Mouse (Mus musculus): ENCODE data around the gene Hmcn1. TPM values are rescaled to one million over a fixed set of nuclear protein-coding genes. Genes with fewer than 3 reads are reported as not detected.
A peak's percentile ranks its signal among the peaks of the same experiment; 100 is the strongest.

Hmcn1 gene
- polyA plus RNA-seq, 1 experiment: 6.3 TPM

DNA sequence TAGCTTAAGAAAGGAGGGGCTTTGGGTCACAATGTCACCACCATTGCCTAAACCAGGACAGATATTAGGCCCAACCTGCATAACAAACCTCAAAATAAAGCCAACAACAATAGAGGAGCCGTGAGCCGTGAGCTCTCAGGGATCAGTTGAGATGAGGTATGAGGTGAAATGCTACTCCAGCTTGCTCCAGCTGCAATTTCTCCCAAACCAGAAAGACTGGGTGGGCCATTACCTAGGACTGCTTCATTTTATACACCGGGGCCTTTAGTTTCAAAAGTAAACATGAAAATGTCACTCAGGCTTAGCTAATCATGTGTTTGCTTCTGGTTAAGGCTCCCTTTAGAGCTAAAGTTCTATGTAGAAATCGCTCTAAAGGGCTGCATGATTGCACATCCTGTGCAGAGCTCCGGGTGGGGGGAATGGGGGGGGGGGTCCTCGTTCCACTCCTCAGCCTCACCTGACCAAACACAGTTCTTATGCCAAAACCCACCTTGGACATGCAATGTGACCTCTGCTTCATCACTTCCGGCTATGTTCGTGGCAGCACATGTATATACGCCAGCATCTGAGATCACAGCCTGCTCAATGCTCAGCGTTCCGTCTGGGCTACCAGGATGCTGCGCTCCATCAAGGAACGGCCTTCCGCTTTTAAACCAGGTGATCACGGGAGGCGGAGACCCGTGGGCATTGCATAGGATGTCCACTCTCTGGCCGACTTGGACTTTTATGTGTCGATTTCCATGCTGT, 250.0 kb downstream of the Hmcn1 start:
- TF ChIP-seq POLR2A (IDR thresholded peaks at IDR 0.05; ENCODE audit: extremely low read depth, insufficient read depth, low read length) (no peak), CTCF (IDR thresholded peaks at IDR 0.05; ENCODE audit: extremely low read depth, insufficient read depth, low read length) (no peak)
- H3K4me3 ChIP-seq (ENCODE audit: insufficient read depth, low read length): no peak overlapping the region
- H3K4me1 ChIP-seq (ENCODE audit: control insufficient read depth, insufficient read depth, low read length): no peaks in the 10 kb centered on the region
- H3K27ac ChIP-seq (ENCODE audit: insufficient read depth, low read length): no peak overlapping the region

DNA sequence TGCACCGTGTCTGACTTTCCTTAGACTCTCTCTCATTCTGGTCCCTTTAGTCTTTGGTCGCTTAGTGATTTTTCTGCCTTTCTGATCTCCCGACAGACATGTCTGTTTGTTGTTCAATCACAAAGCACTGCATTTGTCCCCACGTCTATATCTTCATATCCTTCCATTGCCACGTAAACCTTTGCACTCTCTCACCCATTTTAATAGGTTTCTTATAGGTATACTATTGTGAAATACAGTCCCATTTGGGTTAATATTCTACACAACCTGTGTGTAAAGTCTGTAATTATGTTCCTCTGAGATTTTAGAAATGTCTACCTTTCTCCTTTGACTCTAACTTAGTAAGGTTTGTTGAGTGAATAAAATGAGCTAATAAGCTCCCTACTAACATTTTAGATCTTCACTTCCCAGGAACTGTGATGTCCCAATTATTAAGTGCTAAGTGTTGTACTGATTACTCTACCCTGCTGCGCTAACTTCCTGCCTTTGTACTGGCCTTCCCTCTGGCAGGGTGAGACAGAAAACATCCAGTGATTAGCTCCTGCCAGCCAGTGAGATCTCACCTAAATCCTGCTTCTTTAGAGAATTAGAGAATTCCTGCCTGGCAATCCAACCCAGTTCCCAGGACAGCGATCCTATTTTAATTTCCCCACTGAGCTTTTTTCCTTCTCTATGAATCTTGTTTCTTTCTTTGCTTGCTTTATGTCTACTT, 250.7 kb downstream of the Hmcn1 start:
- TF ChIP-seq CTCF (IDR thresholded peaks at IDR 0.05; ENCODE audit: extremely low read depth, insufficient read depth, low read length) (no peak), POLR2A (IDR thresholded peaks at IDR 0.05; ENCODE audit: extremely low read depth, insufficient read depth, low read length) (no peak)
- H3K4me1 ChIP-seq (ENCODE audit: control insufficient read depth, insufficient read depth, low read length): no peaks in the 10 kb centered on the region

DNA sequence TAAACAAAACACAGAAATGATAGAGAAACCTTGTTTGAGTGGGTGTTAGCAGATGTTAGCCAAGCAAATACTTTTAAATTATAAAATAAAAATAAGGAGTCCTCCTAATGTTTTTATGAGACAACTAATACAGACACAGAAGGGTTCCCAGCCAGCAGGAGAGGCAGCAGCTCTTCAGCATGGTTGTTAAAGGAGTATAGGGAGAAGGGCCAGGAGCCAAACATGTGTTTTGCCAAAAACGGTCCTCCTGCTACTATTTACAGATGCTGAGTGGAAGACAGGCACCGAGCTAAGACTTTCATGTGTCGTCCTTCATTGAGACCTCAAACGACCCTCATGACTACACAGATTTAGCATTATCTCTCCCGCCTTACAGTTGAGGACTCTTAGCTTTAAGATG, 281.8 kb downstream of the Hmcn1 start:
- H3K4me1 ChIP-seq (ENCODE audit: control insufficient read depth, insufficient read depth, low read length): no peaks in the 10 kb centered on the region
- H3K4me3 ChIP-seq (ENCODE audit: insufficient read depth, low read length): no peak overlapping the region
- TF ChIP-seq CTCF (IDR thresholded peaks at IDR 0.05; ENCODE audit: extremely low read depth, insufficient read depth, low read length) (no peak), POLR2A (IDR thresholded peaks at IDR 0.05; ENCODE audit: extremely low read depth, insufficient read depth, low read length) (no peak)
- H3K27ac ChIP-seq (ENCODE audit: insufficient read depth, low read length): no peak overlapping the region

More for the DNA sequence above, 250.7 kb downstream of the Hmcn1 start:
- Histone ChIP-seq H3K27ac (ENCODE audit: insufficient read depth, low read length) (no peak overlapping the region), H3K4me3 (ENCODE audit: insufficient read depth, low read length) (no peak overlapping the region)

DNA sequence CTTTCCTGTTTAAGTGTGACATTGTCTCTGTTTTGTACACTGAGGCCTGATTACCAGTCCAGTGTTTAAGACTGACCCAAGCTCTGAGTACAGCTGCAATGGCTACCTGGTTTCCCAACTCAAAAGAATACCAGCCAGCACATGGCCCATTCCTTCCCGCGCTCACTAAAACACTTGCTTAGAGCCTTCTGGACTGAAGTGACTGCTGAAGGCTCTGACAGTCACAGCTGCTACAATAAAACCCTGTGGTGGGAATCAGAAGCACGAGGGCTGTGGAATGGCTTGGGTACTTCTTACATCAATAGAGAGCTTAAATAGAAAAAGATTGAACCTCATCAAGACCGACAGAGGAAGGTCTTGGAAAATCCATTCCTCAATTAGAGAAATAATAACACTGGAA, 286.7 kb downstream of the Hmcn1 start:
- no peak overlapping the region for H3K4me3 ChIP-seq (ENCODE audit: insufficient read depth, low read length)
- no peak overlapping the region for H3K27ac ChIP-seq (ENCODE audit: insufficient read depth, low read length)
- TF ChIP-seq CTCF (IDR thresholded peaks at IDR 0.05; ENCODE audit: extremely low read depth, insufficient read depth, low read length): no peak
- TF ChIP-seq POLR2A (IDR thresholded peaks at IDR 0.05; ENCODE audit: extremely low read depth, insufficient read depth, low read length): no peak
- H3K4me1 ChIP-seq (ENCODE audit: control insufficient read depth, insufficient read depth, low read length): no peaks in the 10 kb centered on the region

DNA sequence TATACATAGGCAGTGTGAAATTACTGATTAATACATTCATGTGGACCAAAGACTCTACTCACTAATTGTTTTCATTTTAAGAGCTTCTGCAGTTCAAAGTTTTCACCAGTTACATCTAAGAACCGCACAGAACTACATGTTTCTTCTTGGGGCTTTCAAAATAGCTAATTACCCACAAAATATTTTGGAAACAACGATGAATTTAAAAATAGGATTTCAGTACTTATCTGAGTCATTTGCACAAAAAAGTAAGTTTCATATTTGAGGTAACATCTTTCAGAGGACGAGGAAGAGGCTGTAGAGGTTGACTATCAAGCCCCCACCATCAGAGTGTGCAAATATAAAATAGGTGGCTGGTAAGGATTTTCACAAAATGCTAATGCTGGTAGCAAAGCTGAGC, 295.5 kb downstream of the Hmcn1 start:
- H3K4me3 ChIP-seq (ENCODE audit: insufficient read depth, low read length): no peak overlapping the region
- no peak overlapping the region for H3K27ac ChIP-seq (ENCODE audit: insufficient read depth, low read length)
- no peaks in the 10 kb centered on the region for H3K4me1 ChIP-seq (ENCODE audit: control insufficient read depth, insufficient read depth, low read length)
- TF ChIP-seq POLR2A (IDR thresholded peaks at IDR 0.05; ENCODE audit: extremely low read depth, insufficient read depth, low read length): no peak
- TF ChIP-seq CTCF (IDR thresholded peaks at IDR 0.05; ENCODE audit: extremely low read depth, insufficient read depth, low read length): no peak

DNA sequence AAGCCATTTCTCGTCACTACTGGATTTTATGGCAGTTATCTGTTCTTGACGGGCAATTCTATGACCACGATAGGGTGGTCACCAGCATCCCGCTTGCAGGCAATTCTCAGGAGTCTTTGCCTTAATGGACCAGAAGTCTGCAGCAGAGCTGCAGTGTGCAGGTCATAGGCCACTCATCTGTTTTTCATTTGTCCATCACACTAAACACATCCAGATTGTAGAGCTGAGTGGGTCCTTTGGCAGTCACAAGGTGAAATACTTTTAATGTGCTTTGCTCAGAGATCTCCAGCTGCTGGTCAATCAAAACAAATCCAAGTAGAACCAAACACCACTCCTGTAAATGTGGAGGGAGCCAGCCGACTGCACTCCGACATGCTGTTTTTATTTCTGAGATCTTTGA, 311.2 kb downstream of the Hmcn1 start:
- Histone ChIP-seq H3K4me1 (ENCODE audit: control insufficient read depth, insufficient read depth, low read length) (no peaks in the 10 kb centered on the region), H3K4me3 (ENCODE audit: insufficient read depth, low read length) (no peak overlapping the region), H3K27ac (ENCODE audit: insufficient read depth, low read length) (no peak overlapping the region)
- no peak for TF ChIP-seq POLR2A (IDR thresholded peaks at IDR 0.05; ENCODE audit: extremely low read depth, insufficient read depth, low read length)
- no peak for TF ChIP-seq CTCF (IDR thresholded peaks at IDR 0.05; ENCODE audit: extremely low read depth, insufficient read depth, low read length)

- Histone ChIP-seq H3K27ac (ENCODE audit: insufficient read depth, low read length) (0 out of 2 replicates have a peak overlapping the region, but pooled peaks have one; percentile 57), H3K4me3 (ENCODE audit: insufficient read depth, low read length) (peak overlapping the region; percentile 23; the same call in 1 of the 2 replicates)
- TF ChIP-seq CTCF (IDR thresholded peaks at IDR 0.05; ENCODE audit: extremely low read depth, insufficient read depth, low read length) (no peak), POLR2A (IDR thresholded peaks at IDR 0.05; ENCODE audit: extremely low read depth, insufficient read depth, low read length) (no peak)
These were observed 311.8 kb downstream of the Hmcn1 start for GRCm38 (mm10) chr1:150681433-150681832.

GRCm38 (mm10) chr1:150681006-150681405, 312.2 kb downstream of the Hmcn1 start:
- H3K4me1 ChIP-seq (ENCODE audit: control insufficient read depth, insufficient read depth, low read length): no peaks in the 10 kb centered on the region
- H3K4me3 ChIP-seq (ENCODE audit: insufficient read depth, low read length): peak overlapping the region; percentile 23
- H3K27ac ChIP-seq (ENCODE audit: insufficient read depth, low read length): 0 out of 2 replicates have a peak overlapping the region, but pooled peaks have one; percentile 57
- TF ChIP-seq POLR2A (IDR thresholded peaks at IDR 0.05; ENCODE audit: extremely low read depth, insufficient read depth, low read length) (no peak), CTCF (IDR thresholded peaks at IDR 0.05; ENCODE audit: extremely low read depth, insufficient read depth, low read length) (no peak)

More at GRCm38 (mm10) chr1:150681433-150681832, 311.8 kb downstream of the Hmcn1 start:
- no peaks in the 10 kb centered on the region for H3K4me1 ChIP-seq (ENCODE audit: control insufficient read depth, insufficient read depth, low read length)

- no peak overlapping the region for H3K4me3 ChIP-seq (ENCODE audit: insufficient read depth, low read length)
- H3K4me1 ChIP-seq (ENCODE audit: control insufficient read depth, insufficient read depth, low read length): no peaks in the 10 kb centered on the region
- H3K27ac ChIP-seq (ENCODE audit: insufficient read depth, low read length): no peak overlapping the region
- no peak for TF ChIP-seq POLR2A (IDR thresholded peaks at IDR 0.05; ENCODE audit: extremely low read depth, insufficient read depth, low read length)
- TF ChIP-seq CTCF (IDR thresholded peaks at IDR 0.05; ENCODE audit: extremely low read depth, insufficient read depth, low read length): no peak
These were observed 312.9 kb downstream of the Hmcn1 start for GRCm38 (mm10) chr1:150680345-150680744.

Data from cortical plate, adult 2 months (tissue).